Mouse (Mus musculus) limb, embryonic 10.5 days (tissue): ENCODE results near the gene Mfsd4b1. TPM values are rescaled to one million over a fixed set of nuclear protein-coding genes. Genes with fewer than 3 reads are reported as not detected.

Experiments
- DNase-seq: peaks from one replicate; pipeline ENCODE4 v3.0.0-alpha.2; 2017; ENCODE audit warnings: low spot score
- H3K27ac ChIP-seq: fragments of 300-500 bp; sonication (generic); 2 replicates; pipeline ENCODE4 v1.5.1; 2016; ENCODE audit warnings: mild to moderate bottlenecking
- H3K27me3 ChIP-seq: fragments of 300-500 bp; sonication (generic); 2 replicates; pipeline ENCODE4 v1.6.1; 2016; ENCODE audit warnings: low read depth, mild to moderate bottlenecking; ENCODE audit not compliant: poor library complexity, severe bottlenecking
- H3K36me3 ChIP-seq: fragments of 300-500 bp; sonication (generic); 2 replicates; pipeline ENCODE4 v1.6.1; 2016; ENCODE audit warnings: mild to moderate bottlenecking, moderate library complexity
- H3K4me1 ChIP-seq: fragments of 300-500 bp; sonication (generic); 2 replicates; pipeline ENCODE4 v1.6.1; 2016
- H3K4me3 ChIP-seq: fragments of 300-500 bp; sonication (generic); 2 replicates; pipeline ENCODE4 v1.5.1; 2016; ENCODE audit warnings: mild to moderate bottlenecking, moderate library complexity
- H3K9me3 ChIP-seq: fragments of 300-500 bp; sonication (generic); replicated peaks from 2 replicates; pipeline ENCODE4 v1.6.1; 2016; ENCODE audit warnings: mild to moderate bottlenecking
- WGBS: fragments of 180-500 bp; shearing (Covaris S2); methylation state at CpG from one replicate; pipeline ENCODE4 v1.1.7; 2016; 5-methylcytosine and 5-hydroxymethylcytosine counted together
- polyA plus RNA-seq: library from polyadenylated mRNA; unstranded; fragments of >200 nt; fragmentation: Nextera tagmentation; extraction: Ambion mirVana; gene quantifications from 2 replicates; pipeline ENCODE4 v1.2.1, GENCODE M21; 2016

The Mfsd4b1 gene
- polyA plus RNA-seq, 1 experiment from 2014 or later, result not detected

DNA sequence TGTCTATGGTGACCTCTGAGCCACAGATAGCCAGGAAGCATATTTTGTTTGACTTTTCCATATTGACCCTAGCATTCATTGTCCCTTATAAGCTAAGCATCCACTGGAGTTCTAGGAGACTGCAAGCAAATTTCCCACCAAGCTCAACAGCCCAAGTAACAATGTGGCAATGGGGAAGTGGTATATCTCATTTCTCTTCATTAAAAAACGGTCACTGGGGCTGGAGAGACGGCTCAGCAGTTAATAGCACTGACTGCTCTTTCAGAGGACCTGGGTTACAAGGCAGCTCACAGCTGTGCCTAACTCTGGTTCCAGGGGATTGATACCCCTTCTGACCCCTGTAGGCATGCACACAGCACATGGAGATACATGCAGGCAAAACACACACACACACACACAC is 32.5 kb upstream of the Mfsd4b1 start:
- Histone ChIP-seq H3K9me3 (no peaks in the 10 kb centered on the region), H3K27me3 (no peaks in the 10 kb centered on the region), H3K4me1 (peaks cover 11% of the 10 kb centered on the region), H3K27ac (no peak overlapping the region), H3K4me3 (no peak overlapping the region), H3K36me3 (no peaks in the 10 kb centered on the region)
- WGBS, result 48% methylated on average over 2 of the region's 2 CpGs
- no peak for DNase-seq

GRCm38 (mm10) chr10:40054455-40054854 is 29.4 kb upstream of the Mfsd4b1 start:
- Histone ChIP-seq H3K4me1 (peaks cover 11% of the 10 kb centered on the region), H3K4me3 (no peak overlapping the region), H3K27ac (no peak overlapping the region), H3K9me3 (no peaks in the 10 kb centered on the region), H3K36me3 (no peaks in the 10 kb centered on the region), H3K27me3 (no peaks in the 10 kb centered on the region)
- DNase-seq, result no peak
- 91% methylated on average over 8 of the region's 8 CpGs for WGBS

DNA sequence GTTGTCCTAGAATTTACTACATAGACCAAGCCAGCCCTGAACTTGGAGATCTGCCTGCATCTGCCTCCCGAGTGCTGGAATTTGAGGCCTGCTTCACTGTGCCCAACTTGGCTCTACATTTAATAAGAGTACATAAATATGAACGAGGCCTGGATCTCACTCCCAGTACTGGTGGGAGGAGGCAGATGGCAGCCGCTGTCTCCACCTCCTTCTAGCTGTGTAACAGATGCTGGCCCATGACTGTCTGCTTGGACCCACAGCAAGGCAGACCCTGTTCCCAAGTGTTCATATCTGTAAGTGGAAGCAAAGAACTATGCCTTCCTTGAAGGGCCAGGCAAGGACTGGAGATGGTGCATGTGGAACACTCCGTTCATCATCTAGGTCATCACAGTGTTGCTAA is 28.8 kb upstream of the Mfsd4b1 start:
- 91% methylated on average over 4 of the region's 4 CpGs for WGBS
- DNase-seq, result no peak
- Histone ChIP-seq H3K4me1 (peaks cover 9% of the 10 kb centered on the region), H3K27ac (no peak overlapping the region), H3K36me3 (no peaks in the 10 kb centered on the region), H3K4me3 (no peak overlapping the region), H3K27me3 (no peaks in the 10 kb centered on the region), H3K9me3 (no peaks in the 10 kb centered on the region)

DNA sequence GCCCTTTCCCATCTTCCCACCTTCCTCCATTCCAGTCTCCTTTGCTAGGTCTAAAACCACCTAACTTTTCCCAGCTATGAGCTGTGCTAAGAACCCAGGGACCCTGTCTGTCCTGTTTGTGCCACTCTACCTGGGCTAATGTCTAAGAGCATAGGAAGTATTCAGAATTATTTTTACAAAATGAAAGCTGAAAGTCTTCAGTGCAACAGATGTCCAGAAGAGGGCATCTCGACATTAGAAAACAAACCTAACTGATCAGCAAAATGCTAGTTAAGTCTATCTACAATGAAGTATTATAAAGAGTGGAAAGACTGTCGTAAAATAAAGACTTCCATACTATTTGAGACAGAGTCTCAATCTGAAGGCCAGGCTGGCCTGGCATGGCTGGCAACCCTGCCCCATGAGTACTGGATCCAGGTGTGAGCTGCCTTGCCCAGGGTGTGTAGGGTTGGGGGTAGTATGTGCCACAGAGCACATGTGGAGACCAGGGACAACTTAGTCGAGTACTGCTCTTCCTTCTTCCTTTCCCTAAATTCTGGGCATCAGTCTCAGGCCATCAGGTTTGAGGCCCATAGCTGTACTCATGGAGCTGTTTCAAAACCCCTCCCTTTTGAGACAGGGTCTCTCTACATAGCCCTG is 28.3 kb upstream of the Mfsd4b1 start:
- H3K4me3 ChIP-seq, result no peak overlapping the region
- H3K9me3 ChIP-seq, result no peaks in the 10 kb centered on the region
- H3K36me3 ChIP-seq, result no peaks in the 10 kb centered on the region
- no peak for DNase-seq
- no peaks in the 10 kb centered on the region for H3K27me3 ChIP-seq
- H3K4me1 ChIP-seq, result peaks cover 4% of the 10 kb centered on the region
- no peak overlapping the region for H3K27ac ChIP-seq
- 71% methylated on average over 3 of the region's 3 CpGs for WGBS

DNA sequence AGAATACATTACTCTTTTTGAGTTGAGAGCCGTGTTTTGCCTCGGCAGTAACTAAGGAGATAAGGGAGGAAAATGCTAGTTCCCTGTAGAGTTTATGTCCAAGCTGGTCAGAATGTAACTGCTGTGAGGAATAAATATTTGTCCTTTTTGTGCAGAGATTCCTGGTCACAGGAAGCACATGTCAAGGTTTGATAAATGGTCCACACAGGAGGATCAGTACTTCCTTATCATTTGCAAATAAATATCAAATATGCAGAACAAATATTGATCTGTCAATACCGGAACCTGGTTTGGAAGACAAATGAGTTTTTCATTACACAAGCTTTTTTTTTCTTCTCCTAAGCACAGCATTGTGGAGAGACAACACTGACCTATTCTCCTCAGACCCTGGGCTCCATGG is 26.9 kb upstream of the Mfsd4b1 start:
- H3K27ac ChIP-seq, result no peak overlapping the region
- no peak for DNase-seq
- no peak overlapping the region for H3K4me3 ChIP-seq
- H3K4me1 ChIP-seq, result no peaks in the 10 kb centered on the region
- 85% methylated on average over 3 of the region's 3 CpGs for WGBS
- H3K9me3 ChIP-seq, result no peaks in the 10 kb centered on the region
- no peaks in the 10 kb centered on the region for H3K36me3 ChIP-seq
- H3K27me3 ChIP-seq, result no peaks in the 10 kb centered on the region

- Histone ChIP-seq H3K27ac (no peak overlapping the region), H3K4me3 (no peak overlapping the region), H3K27me3 (no peaks in the 10 kb centered on the region), H3K4me1 (no peaks in the 10 kb centered on the region), H3K9me3 (no peaks in the 10 kb centered on the region), H3K36me3 (no peaks in the 10 kb centered on the region)
- 86% methylated on average over 2 of the region's 2 CpGs for WGBS
- no peak for DNase-seq
Measured at GRCm38 (mm10) chr10:40050763-40051162, 25.7 kb upstream of the Mfsd4b1 start.

DNA sequence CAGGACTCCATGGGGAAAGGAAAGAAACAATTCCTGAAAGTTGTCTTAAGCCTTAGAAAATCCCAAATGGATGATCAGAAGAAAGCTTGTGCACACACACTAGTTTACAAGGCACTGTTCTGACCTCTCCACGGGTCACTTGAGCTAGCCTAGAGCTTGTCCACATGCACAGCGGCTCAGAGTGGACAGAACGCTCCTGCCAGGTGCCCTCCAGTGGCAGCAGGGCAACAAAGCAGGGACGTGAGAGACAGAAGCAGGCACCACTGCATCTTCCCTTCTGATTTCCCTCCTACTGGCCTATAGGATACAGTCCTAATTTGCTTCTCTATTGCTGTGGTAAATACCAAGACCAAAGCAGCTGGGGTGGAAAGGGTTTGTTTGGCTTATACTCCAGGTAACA is 16.3 kb upstream of the Mfsd4b1 start:
- no peak overlapping the region for H3K4me3 ChIP-seq
- no peaks in the 10 kb centered on the region for H3K36me3 ChIP-seq
- no peak for DNase-seq
- 21% methylated on average over 4 of the region's 4 CpGs for WGBS
- no peaks in the 10 kb centered on the region for H3K27me3 ChIP-seq
- H3K9me3 ChIP-seq, result no peaks in the 10 kb centered on the region
- no peak overlapping the region for H3K27ac ChIP-seq
- no peaks in the 10 kb centered on the region for H3K4me1 ChIP-seq

- H3K4me1 ChIP-seq, result no peaks in the 10 kb centered on the region
- no peak overlapping the region for H3K27ac ChIP-seq
- no peaks in the 10 kb centered on the region for H3K36me3 ChIP-seq
- no peaks in the 10 kb centered on the region for H3K9me3 ChIP-seq
- H3K4me3 ChIP-seq, result no peak overlapping the region
- DNase-seq, result no peak
- H3K27me3 ChIP-seq, result no peaks in the 10 kb centered on the region
- 82% methylated on average over 24 of the region's 24 CpGs for WGBS
Measured at GRCm38 (mm10) chr10:40036686-40037560, 11.9 kb upstream of the Mfsd4b1 start.

GRCm38 (mm10) chr10:40034956-40035355 is 9.9 kb upstream of the Mfsd4b1 start:
- no peak for DNase-seq
- Histone ChIP-seq H3K27ac (no peak overlapping the region), H3K36me3 (no peaks in the 10 kb centered on the region), H3K27me3 (no peaks in the 10 kb centered on the region), H3K9me3 (no peaks in the 10 kb centered on the region), H3K4me3 (no peak overlapping the region), H3K4me1 (no peaks in the 10 kb centered on the region)
- 96% methylated on average over 6 of the region's 6 CpGs for WGBS

GRCm38 (mm10) chr10:40032897-40033296 is 7.8 kb upstream of the Mfsd4b1 start:
- Histone ChIP-seq H3K27me3 (0 out of 2 replicates have a peak, but pooled peaks cover 4% of the 10 kb centered on the region), H3K36me3 (no peaks in the 10 kb centered on the region), H3K4me1 (no peaks in the 10 kb centered on the region), H3K27ac (no peak overlapping the region), H3K9me3 (no peaks in the 10 kb centered on the region), H3K4me3 (no peak overlapping the region)
- whole genome bisulfite sequencing, result 90% methylated on average over 2 of the region's 2 CpGs
- no peak for DNase-seq

DNA sequence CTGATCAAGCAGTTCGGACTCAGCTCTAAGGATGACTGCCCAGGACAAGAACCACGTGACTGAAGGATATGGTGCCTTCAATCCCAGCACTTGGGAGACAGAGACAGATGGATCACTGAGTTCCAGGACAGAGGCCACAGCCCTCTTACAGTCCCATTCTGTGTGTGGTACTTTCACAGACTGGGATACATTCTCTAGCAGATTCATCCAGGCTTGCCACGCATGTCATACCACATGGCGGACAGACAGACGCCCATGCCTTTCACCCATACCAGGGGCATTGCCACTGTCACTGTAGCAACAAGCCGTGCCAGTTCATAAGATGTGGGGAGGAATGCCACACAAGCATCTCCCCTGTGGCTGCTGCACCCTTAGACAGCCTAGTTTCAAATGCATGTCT is 5.6 kb upstream of the Mfsd4b1 start:
- Histone ChIP-seq H3K27me3 (0 out of 2 replicates have a peak, but pooled peaks cover 4% of the 10 kb centered on the region), H3K36me3 (no peaks in the 10 kb centered on the region), H3K4me3 (no peak overlapping the region), H3K9me3 (no peaks in the 10 kb centered on the region), H3K27ac (no peak overlapping the region), H3K4me1 (no peaks in the 10 kb centered on the region)
- 96% methylated on average over 6 of the region's 6 CpGs for WGBS
- DNase-seq, result no peak

DNA sequence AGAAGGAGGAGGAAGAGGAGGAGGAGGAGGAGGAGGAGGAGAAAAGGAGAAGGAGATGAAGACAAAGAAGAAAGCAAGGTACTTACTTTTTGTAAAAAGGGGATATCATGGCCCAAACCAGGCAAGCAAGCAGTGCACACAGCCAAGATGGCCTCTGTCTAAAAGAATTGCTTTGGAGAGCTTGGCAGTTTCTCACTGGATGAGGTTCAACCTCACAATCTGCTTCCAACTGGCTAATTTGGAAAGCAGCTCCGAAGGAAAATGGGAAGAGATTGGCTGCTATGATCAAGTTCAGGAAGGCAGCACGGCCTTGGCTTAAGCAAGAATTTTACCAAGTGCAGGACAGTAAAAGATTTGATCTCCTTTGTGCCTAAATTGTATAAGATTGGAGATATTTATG is 4.5 kb upstream of the Mfsd4b1 start:
- Histone ChIP-seq H3K27me3 (0 out of 2 replicates have a peak, but pooled peaks cover 4% of the 10 kb centered on the region), H3K4me3 (no peak overlapping the region), H3K27ac (no peak overlapping the region), H3K4me1 (peaks cover 11% of the 10 kb centered on the region), H3K36me3 (no peaks in the 10 kb centered on the region), H3K9me3 (no peaks in the 10 kb centered on the region)
- DNase-seq, result no peak
- 91% methylated on average over 2 of the region's 2 CpGs for WGBS

DNA sequence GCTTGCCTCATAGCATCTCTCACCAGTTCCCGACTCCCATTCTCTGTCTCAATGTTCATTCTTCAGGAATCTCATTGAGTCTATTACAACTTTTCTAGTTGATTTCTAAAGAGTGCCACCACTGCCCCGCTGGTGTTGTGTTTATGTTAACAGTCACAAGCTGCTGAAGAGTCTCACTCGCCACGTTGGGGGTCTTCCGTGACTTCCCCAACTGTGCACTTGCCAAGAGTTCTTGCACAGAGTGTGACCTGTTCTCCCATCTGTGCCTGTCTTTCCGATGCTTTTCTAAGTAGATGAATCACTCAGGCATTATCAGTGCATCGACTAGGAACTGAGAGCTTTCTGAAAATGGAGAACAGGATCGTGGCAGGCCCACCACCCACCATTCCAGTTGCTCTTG is 3.0 kb upstream of the Mfsd4b1 start:
- no peak overlapping the region for H3K27ac ChIP-seq
- H3K4me3 ChIP-seq, result no peak overlapping the region
- no peak for DNase-seq
- H3K4me1 ChIP-seq, result peaks cover 16% of the 10 kb centered on the region
- WGBS, result 86% methylated on average over 8 of the region's 8 CpGs
- no peaks in the 10 kb centered on the region for H3K36me3 ChIP-seq
- no peaks in the 10 kb centered on the region for H3K9me3 ChIP-seq
- H3K27me3 ChIP-seq, result peaks cover 16% of the 10 kb centered on the region
